Mouse (Mus musculus): ENCODE measurements at regions not wholly inside any gene's neighbourhood (a gene's known extent, or its start where the extent isn't known, plus 50 kb on each side); places are given as distances from the start of the nearest gene placed in this dataset.

DNA sequence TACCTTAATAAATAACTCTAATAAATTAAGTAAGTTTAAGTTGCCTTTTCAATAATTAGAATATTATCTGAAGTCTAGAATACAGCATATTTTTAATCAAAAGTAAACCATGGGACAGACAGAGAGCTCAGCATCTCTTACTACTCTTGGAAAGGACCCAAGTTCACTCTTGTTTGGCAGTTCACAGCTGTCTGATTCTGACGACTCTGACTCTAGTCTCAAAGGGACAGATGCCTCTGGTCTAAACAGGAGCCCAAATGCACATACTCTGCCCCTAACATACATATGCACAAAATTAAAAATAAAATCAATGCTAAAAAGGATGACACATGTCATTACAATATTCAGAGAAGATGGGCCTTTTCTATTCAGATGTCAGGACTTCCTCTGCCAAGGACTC, 369.2 kb upstream of the Sphkap start:
- Histone ChIP-seq H3K4me3 (ENCODE audit: low read depth, low read length) (no peak overlapping the region), H3K36me3 (ENCODE audit: control insufficient read depth, insufficient read depth) (no peaks in the 10 kb centered on the region), H3K9me3 (ENCODE audit: control insufficient read depth) (no peaks in the 10 kb centered on the region), H3K27ac (ENCODE audit: low read depth, low read length) (no peak overlapping the region), H3K4me2 (replicated peaks; ENCODE audit: low read depth) (no peak overlapping the region), H3K4me1 (replicated peaks; ENCODE audit: control insufficient read depth, insufficient read depth, low read length) (no peaks in the 10 kb centered on the region), H3K27me3 (replicated peaks; ENCODE audit: control insufficient read depth, insufficient read depth, low read length) (no peaks in the 10 kb centered on the region), H3K9ac (ENCODE audit: low read depth, low read length) (no peak overlapping the region)
- no peak for TF ChIP-seq CTCF (IDR thresholded peaks at IDR 0.05; ENCODE audit: low read depth)
- WGBS, result 50% methylated on average over 1 of the region's 1 CpGs
- no peak for ATAC-seq

DNA sequence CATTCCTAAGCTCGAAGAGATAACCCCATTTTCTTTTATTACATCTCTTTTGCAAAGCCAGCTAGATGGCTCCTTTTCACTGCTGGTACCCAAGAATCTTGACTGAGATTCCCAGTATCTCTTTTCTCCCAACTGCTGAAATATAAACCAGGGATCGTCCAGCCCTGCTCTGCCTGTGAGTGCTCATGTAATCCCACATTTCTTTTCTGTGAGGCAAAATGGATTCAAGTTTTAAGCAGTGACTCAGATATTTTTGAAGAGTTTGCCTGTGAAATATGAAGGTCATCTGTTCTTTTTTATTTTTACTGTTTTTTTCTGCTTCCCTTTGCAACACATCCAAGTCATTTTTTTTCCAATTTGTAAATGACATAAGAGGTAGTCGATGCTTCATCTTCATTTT, 363.2 kb upstream of the Sphkap start:
- WGBS, result 63% methylated on average over 3 of the region's 3 CpGs
- Histone ChIP-seq H3K27ac (ENCODE audit: low read depth, low read length) (no peak overlapping the region), H3K9ac (ENCODE audit: low read depth, low read length) (no peak overlapping the region), H3K4me3 (ENCODE audit: low read depth, low read length) (no peak overlapping the region), H3K4me2 (replicated peaks; ENCODE audit: low read depth) (no peak overlapping the region), H3K4me1 (replicated peaks; ENCODE audit: control insufficient read depth, insufficient read depth, low read length) (no peaks in the 10 kb centered on the region), H3K27me3 (replicated peaks; ENCODE audit: control insufficient read depth, insufficient read depth, low read length) (no peaks in the 10 kb centered on the region), H3K9me3 (ENCODE audit: control insufficient read depth) (no peaks in the 10 kb centered on the region), H3K36me3 (ENCODE audit: control insufficient read depth, insufficient read depth) (no peaks in the 10 kb centered on the region)
- ATAC-seq, result no peak
- TF ChIP-seq CTCF (IDR thresholded peaks at IDR 0.05; ENCODE audit: low read depth), result no peak

DNA sequence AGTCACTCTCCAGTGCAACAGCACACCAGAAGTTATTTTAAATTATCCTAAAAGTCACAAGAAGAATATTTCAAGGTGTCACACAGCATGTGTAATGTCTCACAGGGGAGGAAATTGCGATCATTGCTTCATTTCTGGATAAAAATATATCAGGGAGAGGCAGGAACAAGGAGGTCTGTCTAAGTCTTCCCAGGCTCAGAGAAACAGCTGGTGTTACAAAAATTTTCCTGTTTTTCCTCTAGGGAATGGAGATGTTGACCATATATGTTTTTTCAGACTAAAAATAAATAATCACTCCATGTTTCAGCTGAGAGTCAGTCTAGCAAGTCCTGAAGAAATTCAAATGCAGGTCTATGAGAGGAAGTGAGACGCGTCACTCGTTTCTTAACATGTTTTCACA, 353.5 kb upstream of the Sphkap start:
- Histone ChIP-seq H3K4me2 (replicated peaks; ENCODE audit: low read depth) (no peak overlapping the region), H3K27me3 (replicated peaks; ENCODE audit: control insufficient read depth, insufficient read depth, low read length) (no peaks in the 10 kb centered on the region), H3K36me3 (ENCODE audit: control insufficient read depth, insufficient read depth) (no peaks in the 10 kb centered on the region), H3K9me3 (ENCODE audit: control insufficient read depth) (no peaks in the 10 kb centered on the region), H3K27ac (ENCODE audit: low read depth, low read length) (no peak overlapping the region), H3K9ac (ENCODE audit: low read depth, low read length) (no peak overlapping the region), H3K4me1 (replicated peaks; ENCODE audit: control insufficient read depth, insufficient read depth, low read length) (no peaks in the 10 kb centered on the region), H3K4me3 (ENCODE audit: low read depth, low read length) (no peak overlapping the region)
- WGBS, result 83% methylated on average over 4 of the region's 4 CpGs
- no peak for TF ChIP-seq CTCF (IDR thresholded peaks at IDR 0.05; ENCODE audit: low read depth)
- ATAC-seq, result no peak

DNA sequence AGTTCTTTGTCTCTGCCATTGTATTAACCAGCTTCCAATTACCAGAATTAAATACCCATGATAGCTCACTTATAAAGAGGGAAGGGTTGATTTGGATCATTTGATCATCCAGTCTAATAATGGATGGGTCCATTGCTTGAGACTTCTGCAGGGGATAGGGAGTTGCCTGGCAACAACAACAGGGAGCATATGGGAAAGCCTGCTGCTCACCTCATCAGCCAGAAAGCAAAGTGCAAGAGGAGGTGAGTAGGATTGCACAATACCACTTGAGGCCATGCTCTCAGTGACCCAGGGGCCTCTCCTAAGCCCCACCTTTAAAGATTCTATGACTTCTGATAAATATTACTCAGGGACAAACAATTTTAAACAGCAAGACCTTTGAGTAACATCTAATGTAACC, 348.9 kb upstream of the Sphkap start:
- no peaks in the 10 kb centered on the region for H3K27me3 ChIP-seq (replicated peaks; ENCODE audit: control insufficient read depth, insufficient read depth, low read length)
- no peak for ATAC-seq
- H3K36me3 ChIP-seq (ENCODE audit: control insufficient read depth, insufficient read depth), result no peaks in the 10 kb centered on the region
- no peak overlapping the region for H3K4me2 ChIP-seq (replicated peaks; ENCODE audit: low read depth)
- no peaks in the 10 kb centered on the region for H3K4me1 ChIP-seq (replicated peaks; ENCODE audit: control insufficient read depth, insufficient read depth, low read length)
- H3K27ac ChIP-seq (ENCODE audit: low read depth, low read length), result no peak overlapping the region
- TF ChIP-seq CTCF (IDR thresholded peaks at IDR 0.05; ENCODE audit: low read depth), result no peak
- H3K4me3 ChIP-seq (ENCODE audit: low read depth, low read length), result no peak overlapping the region
- H3K9me3 ChIP-seq (ENCODE audit: control insufficient read depth), result no peaks in the 10 kb centered on the region
- no peak overlapping the region for H3K9ac ChIP-seq (ENCODE audit: low read depth, low read length)

DNA sequence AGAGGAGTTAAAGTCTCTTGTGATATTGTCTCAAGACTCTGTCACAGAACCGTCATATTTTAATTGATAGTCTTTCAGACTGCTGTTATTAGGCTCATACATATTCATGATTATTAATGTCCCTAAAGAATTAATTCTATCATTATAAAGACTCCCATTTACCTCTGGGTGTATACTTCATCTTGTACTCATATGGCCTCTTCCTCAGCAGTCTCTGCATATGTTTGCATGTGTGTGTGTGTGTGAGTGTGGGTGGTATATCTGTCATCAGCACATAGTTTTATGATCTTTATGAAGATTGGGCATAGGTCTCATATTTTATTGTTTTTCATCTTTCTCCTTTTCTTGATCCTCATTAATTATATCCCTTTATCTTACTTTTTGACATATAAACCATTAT, 347.3 kb upstream of the Sphkap start:
- no peak for ATAC-seq
- H3K27ac ChIP-seq (ENCODE audit: low read depth, low read length), result no peak overlapping the region
- no peaks in the 10 kb centered on the region for H3K36me3 ChIP-seq (ENCODE audit: control insufficient read depth, insufficient read depth)
- no peak overlapping the region for H3K9ac ChIP-seq (ENCODE audit: low read depth, low read length)
- 98% methylated on average over 1 of the region's 1 CpGs for WGBS
- H3K4me2 ChIP-seq (replicated peaks; ENCODE audit: low read depth), result no peak overlapping the region
- no peak overlapping the region for H3K4me3 ChIP-seq (ENCODE audit: low read depth, low read length)
- no peak for TF ChIP-seq CTCF (IDR thresholded peaks at IDR 0.05; ENCODE audit: low read depth)
- H3K9me3 ChIP-seq (ENCODE audit: control insufficient read depth), result no peaks in the 10 kb centered on the region
- no peaks in the 10 kb centered on the region for H3K4me1 ChIP-seq (replicated peaks; ENCODE audit: control insufficient read depth, insufficient read depth, low read length)
- no peaks in the 10 kb centered on the region for H3K27me3 ChIP-seq (replicated peaks; ENCODE audit: control insufficient read depth, insufficient read depth, low read length)

DNA sequence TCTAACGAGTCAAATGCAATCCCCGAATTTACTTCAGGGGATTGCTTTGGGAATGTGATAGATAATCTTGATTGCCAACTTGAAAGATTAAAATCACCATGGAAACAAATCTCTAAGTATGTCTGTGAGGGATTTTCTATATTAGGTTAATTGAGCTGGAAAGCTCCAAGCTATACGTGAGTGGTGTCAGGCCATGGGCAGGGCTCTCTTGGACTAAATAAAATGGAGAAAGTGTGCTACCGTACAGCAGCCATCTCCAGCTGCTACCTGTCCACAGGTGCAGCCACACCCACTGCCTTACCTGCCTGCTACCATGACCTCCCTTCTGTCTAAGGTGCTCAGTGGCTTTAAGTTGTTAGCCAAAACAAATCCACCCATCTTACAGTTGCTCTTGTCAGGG, 345.0 kb upstream of the Sphkap start:
- Histone ChIP-seq H3K4me2 (replicated peaks; ENCODE audit: low read depth) (no peak overlapping the region), H3K9me3 (ENCODE audit: control insufficient read depth) (no peaks in the 10 kb centered on the region), H3K27ac (ENCODE audit: low read depth, low read length) (no peak overlapping the region), H3K9ac (ENCODE audit: low read depth, low read length) (no peak overlapping the region), H3K36me3 (ENCODE audit: control insufficient read depth, insufficient read depth) (no peaks in the 10 kb centered on the region), H3K4me3 (ENCODE audit: low read depth, low read length) (no peak overlapping the region), H3K4me1 (replicated peaks; ENCODE audit: control insufficient read depth, insufficient read depth, low read length) (no peaks in the 10 kb centered on the region), H3K27me3 (replicated peaks; ENCODE audit: control insufficient read depth, insufficient read depth, low read length) (no peaks in the 10 kb centered on the region)
- TF ChIP-seq CTCF (IDR thresholded peaks at IDR 0.05; ENCODE audit: low read depth), result no peak
- WGBS, result 49% methylated on average over 4 of the region's 4 CpGs
- no peak for ATAC-seq

DNA sequence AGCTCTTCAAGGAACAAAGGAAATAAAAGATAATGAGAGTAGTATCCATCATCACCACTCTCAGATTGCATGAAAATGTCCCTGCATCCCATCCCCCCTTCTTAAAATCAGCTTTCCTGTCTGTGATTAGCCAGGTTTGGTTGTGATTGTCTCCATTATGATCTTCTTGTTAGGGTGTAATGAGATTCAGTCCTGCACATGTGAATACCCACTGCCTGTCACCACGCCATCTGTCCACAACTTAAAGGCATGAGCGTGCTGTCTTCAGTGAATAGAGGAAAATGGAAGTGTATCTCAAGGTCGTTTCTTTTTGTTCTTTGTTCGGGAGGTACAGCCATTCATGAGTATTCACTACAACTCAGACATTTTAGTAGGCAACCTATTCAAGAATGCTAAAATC, 341.0 kb upstream of the Sphkap start:
- no peak overlapping the region for H3K9ac ChIP-seq (ENCODE audit: low read depth, low read length)
- 86% methylated on average over 4 of the region's 4 CpGs for WGBS
- no peak overlapping the region for H3K4me3 ChIP-seq (ENCODE audit: low read depth, low read length)
- no peak for TF ChIP-seq CTCF (IDR thresholded peaks at IDR 0.05; ENCODE audit: low read depth)
- H3K36me3 ChIP-seq (ENCODE audit: control insufficient read depth, insufficient read depth), result no peaks in the 10 kb centered on the region
- H3K4me2 ChIP-seq (replicated peaks; ENCODE audit: low read depth), result no peak overlapping the region
- H3K27ac ChIP-seq (ENCODE audit: low read depth, low read length), result no peak overlapping the region
- H3K9me3 ChIP-seq (ENCODE audit: control insufficient read depth), result no peaks in the 10 kb centered on the region
- no peaks in the 10 kb centered on the region for H3K27me3 ChIP-seq (replicated peaks; ENCODE audit: control insufficient read depth, insufficient read depth, low read length)
- no peak for ATAC-seq
- 0 out of 2 replicates have a peak, but pooled peaks cover 3% of the 10 kb centered on the region for H3K4me1 ChIP-seq (replicated peaks; ENCODE audit: control insufficient read depth, insufficient read depth, low read length)
